Comparison of ENCODE assay signal across 9 mouse cellular contexts in the genomic region with DNA sequence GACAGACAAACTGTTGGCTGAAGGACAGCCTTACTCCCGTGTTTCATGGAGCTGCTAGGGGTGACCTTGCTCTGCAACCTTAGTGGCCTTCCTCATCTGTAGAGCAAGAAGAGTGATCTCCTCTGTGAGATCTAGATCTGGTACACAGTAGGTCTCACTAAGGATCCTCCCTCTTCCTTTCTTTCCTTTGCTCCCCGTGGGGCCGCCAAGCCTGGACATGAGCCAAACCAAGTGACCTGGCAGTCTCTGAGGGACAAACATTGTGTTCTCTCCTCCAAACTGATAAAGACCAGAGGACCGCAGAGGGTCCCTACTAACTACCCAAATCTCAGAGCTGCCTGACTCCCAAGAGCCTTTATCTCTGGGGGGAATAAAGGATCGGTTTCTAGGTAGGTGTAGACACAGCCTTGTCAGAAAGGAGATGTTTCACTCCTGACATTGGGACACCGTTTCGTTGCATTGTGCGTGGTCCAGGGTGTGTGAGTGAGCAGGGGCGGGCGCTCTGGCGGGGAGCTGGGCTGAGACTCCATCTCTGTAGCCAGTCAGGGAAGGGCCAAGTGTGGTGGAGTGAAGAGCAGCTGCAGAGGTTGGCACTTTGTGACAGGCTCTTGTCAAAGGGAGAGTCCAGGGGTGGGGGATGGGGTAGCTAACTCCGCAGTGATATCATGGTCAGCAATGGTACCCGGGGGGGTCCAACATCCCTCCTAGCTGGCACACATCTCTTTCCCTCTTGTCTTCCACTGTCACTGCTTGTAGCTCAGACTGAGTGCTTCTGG. TPM values are rescaled to one million over a fixed set of nuclear protein-coding genes. Genes with fewer than 3 reads are reported as not detected.
A peak's percentile ranks its signal among the peaks of the same experiment; 100 is the strongest.
DNase-seq lines count a peak whose midpoint lies in the region; ATAC-seq and TF ChIP-seq lines count a peak whose summit lies in the region.
"Had no signal": no experiment of that assay in that cellular context is flagged by ENCODE, and none has a peak within 500 bp of the region (broad histone marks: within the 10 kb centered on the region; RNA-seq: fewer than 3 reads in every experiment).

No protein-coding gene starts in this region.

- WGBS in heart, adult 2 months, result 23% methylated on average over 13 of the region's 13 CpGs
- WGBS in kidney, postnatal 0 days, result 59% methylated on average over 13 of the region's 13 CpGs

- peaks cover 27% of the 10 kb centered on the region for H3K4me1 ChIP-seq in heart, adult 2 months (ENCODE audit: control insufficient read depth, insufficient read depth, low read length)
- H3K4me1 ChIP-seq in kidney, postnatal 0 days (replicated peaks; ENCODE audit: insufficient read depth, low read length), result peaks cover 9% of the 10 kb centered on the region; the same call in 1 of the 2 replicates
- peaks cover 4% of the 10 kb centered on the region; the same call in 1 of the 2 replicates for H3K4me1 ChIP-seq in testis, adult 2 months (ENCODE audit: control insufficient read depth, insufficient read depth, low read length)

- peak; percentile 67 for DNase-seq in ovary, postnatal 36 days (ENCODE audit: low spot score)
- no peak for DNase-seq in ovary, postnatal 10 days (ENCODE audit: low spot score)
- peak; percentile 77 to 78 for DNase-seq in heart, adult 2 months
- DNase-seq in kidney, postnatal 0 days (ENCODE audit: low spot score), result no peak
- DNase-seq in thymus, postnatal 0 days (ENCODE audit: low spot score), result no peak
- no peak for DNase-seq in cerebellum, adult 18-20 months
- DNase-seq: liver, embryonic 13.5 days had no signal

- intact Hi-C loops in heart, adult 2 months (cut with DNase I), result no loop called here

- H3K4me3 ChIP-seq in heart, adult 2 months, result no peak overlapping the region
- H3K4me3 ChIP-seq in kidney, postnatal 0 days (replicated peaks; ENCODE audit: low read depth, low read length), result no peak overlapping the region
- H3K4me3 ChIP-seq in testis, adult 2 months (ENCODE audit: control insufficient read depth, low read depth, low read length), result no peak overlapping the region
- H3K4me3 ChIP-seq: liver, embryonic 13.5 days had no signal

- no peaks in the 10 kb centered on the region for H3K27me3 ChIP-seq in heart, adult 2 months (ENCODE audit: control insufficient read depth, insufficient read depth, low read length)
- H3K27me3 ChIP-seq in kidney, postnatal 0 days (ENCODE audit: insufficient read depth, low read length), result no peaks in the 10 kb centered on the region
- no peaks in the 10 kb centered on the region for H3K27me3 ChIP-seq in testis, adult 2 months (ENCODE audit: control insufficient read depth, insufficient read depth, low read length)
- H3K27me3 ChIP-seq: liver, embryonic 13.5 days had no signal

- peak overlapping the region; percentile 78 for H3K27ac ChIP-seq in heart, adult 2 months
- no peak overlapping the region for H3K27ac ChIP-seq in kidney, postnatal 0 days
- peak overlapping the region; percentile 65 for H3K27ac ChIP-seq in testis, adult 2 months (ENCODE audit: control insufficient read depth, insufficient read depth, low read depth, low read length)
- H3K27ac ChIP-seq: liver, embryonic 13.5 days had no signal

- no peaks in the 10 kb centered on the region for H3K9me3 ChIP-seq in kidney, postnatal 0 days (replicated peaks; ENCODE audit: low read length)
- H3K9me3 ChIP-seq: liver, embryonic 13.5 days had no signal

- 0 out of 2 replicates have a peak, but pooled peaks have one; percentile 68 for TF ChIP-seq EP300 in heart, adult 2 months (IDR thresholded peaks at IDR 0.05; ENCODE audit: insufficient read depth, low read depth, low read length)

- no peak for ATAC-seq in kidney, postnatal 0 days (replicated peaks; ENCODE audit: low FRiP score, low read depth)
- no peak; the same call in 1 of the 2 replicates for ATAC-seq in frontal cortex, adult (ENCODE audit: low TSS enrichment)

- no peaks in the 10 kb centered on the region for H3K79me2 ChIP-seq in heart, adult 2 months (replicated peaks; ENCODE audit: control insufficient read depth, insufficient read depth, low read length)

- TF ChIP-seq POLR2A in heart, adult 2 months (IDR thresholded peaks at IDR 0.05; ENCODE audit: insufficient read depth, low read depth, low read length), result peak; percentile 41; the same call in 1 of the 2 replicates
- TF ChIP-seq POLR2A in testis, adult 2 months (IDR thresholded peaks at IDR 0.05; ENCODE audit: control insufficient read depth, low read depth, low read length), result no peak

- no peak for TF ChIP-seq CTCF in heart, adult 2 months (IDR thresholded peaks at IDR 0.05)
- TF ChIP-seq CTCF in kidney, postnatal 0 days (IDR thresholded peaks at IDR 0.05; ENCODE audit: low read depth), result no peak
- no peak for TF ChIP-seq CTCF in testis, adult 2 months (IDR thresholded peaks at IDR 0.05; ENCODE audit: control insufficient read depth, insufficient read depth, insufficient replicate concordance, low read depth, low read length)

- H3K4me2 ChIP-seq in kidney, postnatal 0 days (ENCODE audit: low read length), result no peak overlapping the region
- H3K4me2 ChIP-seq: liver, embryonic 13.5 days had no signal

- no peaks in the 10 kb centered on the region for H3K36me3 ChIP-seq in heart, adult 2 months (ENCODE audit: control insufficient read depth, insufficient read depth, low read length)
- no peaks in the 10 kb centered on the region for H3K36me3 ChIP-seq in kidney, postnatal 0 days (ENCODE audit: insufficient read depth, low read length)
- H3K36me3 ChIP-seq in testis, adult 2 months (ENCODE audit: control insufficient read depth, insufficient read depth, low read length), result no peaks in the 10 kb centered on the region
- H3K36me3 ChIP-seq: liver, embryonic 13.5 days had no signal

- H3K9ac ChIP-seq in heart, adult 2 months (ENCODE audit: low read depth, low read length), result peak overlapping the region; percentile 28
- H3K9ac ChIP-seq in kidney, postnatal 0 days (ENCODE audit: low read depth, low read length), result 0 out of 2 replicates have a peak overlapping the region, but pooled peaks have one; percentile 24
- H3K9ac ChIP-seq: liver, embryonic 13.5 days had no signal

RNA-seq across cellular contexts. Expression of gene Fgr, which starts 12.8 kb away (rescaled TPM):
- under 1 TPM; 0.43 to 0.47 TPM for total RNA-seq in heart, adult 2 months (2021)
- 0.73 and 1.7 TPM in 2 replicates for polyA plus RNA-seq in heart, adult 2 months (2012; rRNA removed)
- 0.47 and 0.51 TPM in 2 replicates for polyA plus RNA-seq in kidney, postnatal 0 days (2015; fragmentation: Nextera tagmentation; extraction: Ambion mirVana)
- polyA plus RNA-seq in testis, adult 2 months (2012; rRNA removed), result 0.85 and 1.0 TPM in 2 replicates
- 6.0 and 7.8 TPM in 2 replicates for polyA plus RNA-seq in thymus, postnatal 0 days (2015; fragmentation: Nextera tagmentation; extraction: Ambion mirVana)

RNA-seq across cellular contexts. Expression of gene Fam76a, which starts 38.7 kb away (rescaled TPM):
- total RNA-seq in heart, adult 2 months (2021), result 10 to 100 TPM; 29.5 to 45.1 TPM
- polyA plus RNA-seq in heart, adult 2 months (2012; rRNA removed), result 13.3 and 16.3 TPM in 2 replicates
- polyA plus RNA-seq in kidney, postnatal 0 days (2015; fragmentation: Nextera tagmentation; extraction: Ambion mirVana), result 44.8 and 47.1 TPM in 2 replicates
- polyA plus RNA-seq in testis, adult 2 months (2012; rRNA removed), result 102 and 111 TPM in 2 replicates
- 45.4 and 52.4 TPM in 2 replicates for polyA plus RNA-seq in thymus, postnatal 0 days (2015; fragmentation: Nextera tagmentation; extraction: Ambion mirVana)

RNA-seq across cellular contexts. Expression of gene Ahdc1, which starts 50.0 kb away (rescaled TPM):
- 10 to 100 TPM; 42.6 to 50.9 TPM for total RNA-seq in heart, adult 2 months (2021)
- 19.5 and 21.8 TPM in 2 replicates for polyA plus RNA-seq in heart, adult 2 months (2012; rRNA removed)
- polyA plus RNA-seq in kidney, postnatal 0 days (2015; fragmentation: Nextera tagmentation; extraction: Ambion mirVana), result 6.4 and 6.7 TPM in 2 replicates
- polyA plus RNA-seq in testis, adult 2 months (2012; rRNA removed), result 59.1 and 65.0 TPM in 2 replicates
- 5.3 and 8.0 TPM in 2 replicates for polyA plus RNA-seq in thymus, postnatal 0 days (2015; fragmentation: Nextera tagmentation; extraction: Ambion mirVana)

Comparison
In these comparisons a context has a peak if more than half of its experiments do, and no peak if none do; other contexts are left out.
1. DNase-seq: peak in ovary, postnatal 36 days (single experiment) and heart, adult 2 months (2 of 2); none in ovary, postnatal 10 days (single experiment), kidney, postnatal 0 days (single experiment), thymus, postnatal 0 days (single experiment) and cerebellum, adult 18-20 months (0 of 2).